24 mouse cellular contexts compared by ENCODE assay signal in genomic region chr6:58922511-58922910, GRCm38 (mm10). TPM values are rescaled to one million over a fixed set of nuclear protein-coding genes. Genes with fewer than 3 reads are reported as not detected.
"Had no signal": no experiment of that assay in that cellular context is flagged by ENCODE, and none has a peak within 500 bp of the region (broad histone marks: within the 10 kb centered on the region; RNA-seq: fewer than 3 reads in every experiment).

No protein-coding gene starts in this region.

- H3K9me3 ChIP-seq: intestine, embryonic 15.5 days; limb, embryonic 10.5 days; limb, embryonic 13.5 days; midbrain, embryonic 13.5 days; neural tube, embryonic 12.5 days; neural tube, embryonic 15.5 days; stomach, embryonic 15.5 days had no signal

- ATAC-seq: intestine, embryonic 15.5 days; liver, postnatal 0 days; lung, postnatal 0 days; midbrain, embryonic 13.5 days had no signal

- H3K4me1 ChIP-seq: intestine, embryonic 15.5 days; limb, embryonic 10.5 days; limb, embryonic 13.5 days; neural tube, embryonic 12.5 days; neural tube, embryonic 15.5 days; stomach, embryonic 15.5 days had no signal

- H3K4me3 ChIP-seq: intestine, embryonic 15.5 days; layer of hippocampus, adult 2 months; limb, embryonic 10.5 days; limb, embryonic 13.5 days; midbrain, embryonic 13.5 days; neural tube, embryonic 12.5 days; neural tube, embryonic 15.5 days; stomach, embryonic 15.5 days had no signal

- H3K4me2 ChIP-seq: intestine, embryonic 15.5 days; limb, embryonic 13.5 days; lung, embryonic 14.5 days; midbrain, embryonic 13.5 days; neural tube, embryonic 12.5 days; neural tube, embryonic 15.5 days; stomach, embryonic 15.5 days had no signal

- H3K36me3 ChIP-seq: intestine, embryonic 15.5 days; limb, embryonic 10.5 days; neural tube, embryonic 12.5 days; stomach, embryonic 15.5 days had no signal

- DNase-seq: kidney, adult 18-20 months; kidney, adult 9 months; kidney, postnatal 14 days; kidney, postnatal 4 days; layer of hippocampus, adult 9-11 months; liver; liver, postnatal 0 days; lung, embryonic 14.5 days; right cerebral cortex, adult 18-20 months; right cerebral cortex, postnatal 25 days; spleen, adult 18-20 months; thymus, postnatal 25 days had no signal

- H3K27me3 ChIP-seq: intestine, embryonic 15.5 days; limb, embryonic 13.5 days; midbrain, embryonic 13.5 days; neural tube, embryonic 12.5 days; neural tube, embryonic 15.5 days; stomach, embryonic 15.5 days had no signal

- H3K27ac ChIP-seq: intestine, embryonic 15.5 days; layer of hippocampus, adult 2 months; limb, embryonic 10.5 days; limb, embryonic 13.5 days; liver, embryonic 14.5 days; macrophage; midbrain, embryonic 13.5 days; neural tube, embryonic 12.5 days; neural tube, embryonic 15.5 days; stomach, embryonic 15.5 days had no signal

- H3K9ac ChIP-seq: intestine, embryonic 15.5 days; limb, embryonic 13.5 days; liver, embryonic 14.5 days; liver, postnatal 0 days; lung, embryonic 14.5 days; midbrain, embryonic 13.5 days; neural tube, embryonic 12.5 days; neural tube, embryonic 15.5 days; stomach, embryonic 15.5 days had no signal

RNA-seq across cellular contexts. Expression of gene Nap1l5, which starts 15.6 kb away (rescaled TPM):
- total RNA-seq: megakaryocyte-erythroid progenitor cell, adult 5-6 weeks had no signal
- polyA plus RNA-seq: macrophage had no signal
